Mouse (Mus musculus): ENCODE measurements around the gene Olfr1353.
"Not testable (repeated sequence)": the region's sequence is repeated elsewhere in the genome, so short reads cannot be mapped to it uniquely, and the experiment has no call there.

Gene Olfr1353

DNA sequence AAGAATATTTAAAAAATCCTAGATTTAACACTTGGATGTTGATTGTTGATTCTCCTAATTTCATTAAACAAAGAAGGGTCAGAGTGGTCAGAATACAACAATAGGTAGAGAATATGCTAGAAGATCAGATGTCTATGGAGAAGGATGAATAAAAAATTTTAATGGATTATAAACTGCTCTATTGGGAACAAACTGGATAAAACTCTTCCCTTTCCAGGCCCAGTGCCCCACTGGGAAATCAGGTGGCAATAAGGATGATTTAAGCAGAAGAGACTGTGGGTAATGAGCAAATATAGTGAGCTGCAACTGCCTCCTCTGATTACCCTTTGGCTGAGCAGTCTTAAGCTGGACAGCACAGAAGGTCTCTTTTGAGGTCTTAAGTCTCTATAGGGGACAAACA lies at the start of gene Olfr1353:
Gene Olfr1353 (plus strand): TSS at position 301 of the 400 bp plus-strand sequence.
- DNase-seq (ENCODE audit: low spot score in 2 of 2) = not testable (repeated sequence)

DNA sequence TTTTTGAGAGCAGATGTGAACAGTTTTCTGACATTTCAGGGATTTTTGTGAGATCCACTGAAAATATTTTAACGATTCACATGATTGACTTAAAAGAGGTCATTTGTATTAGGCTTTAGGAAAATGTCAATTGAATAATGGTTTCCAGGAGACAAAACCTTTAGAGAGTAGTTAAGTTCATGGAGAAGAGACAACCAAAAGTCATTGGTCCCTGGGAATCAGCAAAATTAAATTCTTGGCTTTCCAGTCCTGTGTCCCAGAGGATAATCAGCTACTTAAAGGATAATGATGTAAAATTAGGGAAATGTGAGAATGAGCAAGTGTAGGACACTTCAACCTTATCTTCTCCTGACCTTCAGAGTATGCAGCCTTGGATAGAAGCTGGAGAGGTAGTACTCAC lies 12.8 kb upstream of the Olfr1353 start, which contains the start of gene Olfr8:
Gene Olfr8 (plus strand): TSS at position 301 of the 400 bp plus-strand sequence.
- DNase-seq (ENCODE audit: low spot score in 2 of 2) = not testable (repeated sequence)

DNA sequence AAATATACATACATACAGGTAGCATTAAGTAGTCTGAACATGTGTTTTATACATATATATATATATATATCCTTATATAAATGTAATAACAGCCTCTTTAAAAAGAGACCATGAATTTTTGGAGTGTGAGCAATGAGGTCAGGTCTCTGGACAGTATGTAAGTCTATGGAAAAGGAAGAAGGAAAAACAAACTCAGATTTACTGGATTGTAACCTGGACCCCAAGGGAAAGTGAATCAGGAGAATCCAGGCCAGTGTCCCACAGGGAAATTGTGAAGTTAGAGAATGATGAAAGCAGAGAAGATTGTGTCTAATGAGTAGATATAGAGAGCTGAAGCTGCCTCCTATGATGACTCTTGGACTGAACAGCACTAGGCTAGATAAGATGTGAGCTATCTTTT lies 17.6 kb downstream of the Olfr1353 start, which contains the start of gene Olfr1352:
Gene Olfr1352 (plus strand): TSS at position 301 of the 400 bp plus-strand sequence.
- no peak for DNase-seq (ENCODE audit: low spot score in 2 of 2)

DNA sequence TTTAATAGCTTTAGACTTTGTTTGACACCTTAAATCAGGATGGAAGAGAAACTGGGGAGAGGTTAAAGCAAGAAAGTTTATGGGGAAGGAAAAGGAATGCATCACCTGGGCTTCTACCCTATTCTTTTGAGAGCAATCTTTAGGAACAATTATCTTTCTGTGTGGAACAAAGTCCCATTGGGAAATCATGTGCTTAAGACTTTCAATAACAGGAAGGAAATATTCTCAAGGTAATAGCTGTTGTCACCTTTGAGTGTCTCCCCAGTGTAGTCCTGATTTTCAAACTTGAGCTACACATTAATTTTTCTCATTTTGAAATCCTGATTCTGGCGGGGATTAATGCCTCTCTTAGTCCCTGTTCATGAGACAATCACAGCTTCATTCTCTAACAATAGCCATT lies 49.1 kb downstream of the Olfr1353 start, which contains the start of gene Olfr1351:
Gene Olfr1351 (plus strand): TSS at position 301 of the 400 bp plus-strand sequence.
- no peak for DNase-seq (ENCODE audit: low spot score in 2 of 2)

Measured in spleen, postnatal 36 days (tissue).